Comparison of ENCODE assay signal across 21 mouse cellular contexts in the genomic region with DNA sequence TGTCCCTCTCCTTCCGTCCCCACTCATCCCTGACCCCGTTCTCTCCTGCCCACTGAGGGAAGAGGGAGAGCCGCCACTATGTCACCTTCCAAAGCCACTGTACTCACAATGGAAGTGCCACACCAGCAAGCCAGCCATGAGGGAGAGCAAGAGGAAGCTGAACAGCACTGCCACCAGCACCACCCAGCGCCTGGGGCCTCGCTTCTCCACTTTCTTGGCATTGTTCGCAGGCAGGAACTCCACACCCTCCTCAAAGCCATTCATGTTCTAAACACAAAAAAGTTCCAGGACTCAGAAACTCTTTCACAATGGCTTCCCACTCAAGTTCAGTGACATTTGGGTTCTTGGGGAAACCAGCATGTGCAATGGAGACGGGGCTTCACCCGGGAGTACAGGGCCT.
"Had no signal": no experiment of that assay in that cellular context is flagged by ENCODE, and none has a peak within 500 bp of the region (broad histone marks: within the 10 kb centered on the region; RNA-seq: fewer than 3 reads in every experiment).

No protein-coding gene starts in this region.

- H3K27ac ChIP-seq: intestine, embryonic 15.5 days; limb, embryonic 10.5 days; limb, embryonic 13.5 days; liver, embryonic 12.5 days; liver, embryonic 15.5 days; midbrain, embryonic 10.5 days; midbrain, embryonic 13.5 days; neural tube, embryonic 13.5 days had no signal

- H3K9me3 ChIP-seq: intestine, embryonic 15.5 days; limb, embryonic 10.5 days; limb, embryonic 13.5 days; liver, embryonic 12.5 days; liver, embryonic 15.5 days; megakaryocyte, embryonic 14.5 days; midbrain, embryonic 10.5 days; midbrain, embryonic 13.5 days; neural tube, embryonic 13.5 days had no signal

- H3K4me2 ChIP-seq: intestine, embryonic 15.5 days; limb, embryonic 13.5 days; liver, embryonic 12.5 days; liver, embryonic 15.5 days; lung, embryonic 14.5 days; midbrain, embryonic 13.5 days; neural tube, embryonic 13.5 days had no signal

- H3K36me3 ChIP-seq: limb, embryonic 10.5 days; limb, embryonic 13.5 days; liver, embryonic 12.5 days; liver, embryonic 15.5 days; midbrain, embryonic 10.5 days; midbrain, embryonic 13.5 days; neural tube, embryonic 13.5 days had no signal

- H3K27me3 ChIP-seq: intestine, embryonic 15.5 days; limb, embryonic 13.5 days; liver, embryonic 15.5 days; midbrain, embryonic 13.5 days; neural tube, embryonic 13.5 days had no signal

- DNase-seq: kidney, adult 11 months; kidney, adult 9 months; kidney, postnatal 14 days; kidney, postnatal 4 days; layer of hippocampus, adult 9-11 months; liver; lung, embryonic 14.5 days; retina, postnatal 1 day; thymus, adult 2 months; thymus, postnatal 25 days had no signal

- H3K4me3 ChIP-seq: intestine, embryonic 15.5 days; limb, embryonic 10.5 days; limb, embryonic 13.5 days; liver, embryonic 12.5 days; liver, embryonic 15.5 days; megakaryocyte, embryonic 14.5 days; midbrain, embryonic 10.5 days; midbrain, embryonic 13.5 days; myocyte; neural tube, embryonic 13.5 days had no signal

- H3K4me1 ChIP-seq: intestine, embryonic 15.5 days; limb, embryonic 10.5 days; limb, embryonic 13.5 days; liver, embryonic 12.5 days; liver, embryonic 15.5 days; megakaryocyte, embryonic 14.5 days; midbrain, embryonic 10.5 days; midbrain, embryonic 13.5 days; neural tube, embryonic 13.5 days had no signal

- H3K9ac ChIP-seq: intestine, embryonic 15.5 days; limb, embryonic 13.5 days; liver, embryonic 12.5 days; liver, embryonic 15.5 days; lung, embryonic 14.5 days; midbrain, embryonic 13.5 days; neural tube, embryonic 13.5 days had no signal

- ATAC-seq: intestine, embryonic 15.5 days; liver, embryonic 12.5 days; midbrain, embryonic 13.5 days; midbrain, embryonic 16.5 days had no signal
